Mouse (Mus musculus) embryonic fibroblast, embryonic 13.5 days (primary cell): Measurements from ENCODE around the gene Scn10a.

Experiments used
- CTCF ChIP-seq: IDR thresholded peaks from 2 replicates; pipeline ENCODE4 v1.5.1; 2011; ENCODE audit warnings: mild to moderate bottlenecking, control low read depth, low read length, moderate library complexity, borderline replicate concordance; ENCODE audit not compliant: insufficient read depth
- POLR2A ChIP-seq: IDR thresholded peaks from 2 replicates; pipeline ENCODE4 v1.6.1; 2011; ENCODE audit warnings: low read depth, mild to moderate bottlenecking, control low read depth, low read length, moderate library complexity

GRCm38 (mm10) chr9:119580187-119580586 lies 138.9 kb downstream of the Scn10a start:
- no peak for TF ChIP-seq CTCF
- no peak for TF ChIP-seq POLR2A
